Mouse (Mus musculus) layer of hippocampus, adult 18-20 months (tissue): ENCODE data around the gene 5430402E10Rik. TPM values are rescaled to one million over a fixed set of nuclear protein-coding genes. Genes with fewer than 3 reads are reported as not detected.
"Not testable (repeated sequence)": the region's sequence is repeated elsewhere in the genome, so short reads cannot be mapped to it uniquely, and the experiment has no call there.

Experiments used
- DNase-seq, 2 experiments: peaks; one replicate each; pipeline ENCODE4 v3.0.0; 2022; ENCODE audit warnings: low spot score in 2 of 2
- long read RNA-seq: library from polyadenylated mRNA; stranded (forward); transcript quantifications from one replicate; pipeline ENCODE4 v2.0.0, GENCODE M21; 2021
- total RNA-seq, 2 experiments: library from RNA; stranded (reverse); gene quantifications; 2 replicates each; pipeline ENCODE4 v1.2.3; 2021

5430402E10Rik gene
- total RNA-seq: not detected
- long read RNA-seq: 0 reads

GRCm38 (mm10) chrX:77924962-77925361 is at the start of gene 5430402E10Rik:
TSS of gene 5430402E10Rik (minus strand) at chrX:77925062.
- not testable (repeated sequence) for DNase-seq

- DNase-seq: peak in 1 of 2 experiments; percentile 1
Measured at GRCm38 (mm10) chrX:77880033-77880432, 44.8 kb downstream of the 5430402E10Rik start.

Other genes with a start within 250 kb of the 5430402E10Rik start
- gene Prkx, start 128.8 kb downstream of the 5430402E10Rik start, total RNA-seq: 10 to 100 TPM; 11.5 to 12.5 TPM
- gene Pbsn, start 71.4 kb downstream of the 5430402E10Rik start, total RNA-seq: not detected
- gene Gm14744, start 60.3 kb downstream of the 5430402E10Rik start, total RNA-seq: not detected
- not detected for gene Obp1a, start 166.3 kb upstream of the 5430402E10Rik start, total RNA-seq
- gene Gm5938, start 200.4 kb upstream of the 5430402E10Rik start, total RNA-seq: not detected